Mouse (Mus musculus) kidney, postnatal 4 days (tissue): ENCODE results near the gene Scgb1b12.
"Not testable (repeated sequence)": the region's sequence is repeated elsewhere in the genome, so short reads cannot be mapped to it uniquely, and the experiment has no call there.

Experiments used
- DNase-seq, 2 experiments: peaks; one replicate each; pipeline ENCODE4 v3.0.0; 2021; ENCODE audit warnings: mixed read lengths in 2 of 2

Gene Scgb1b12

GRCm38 (mm10) chr7:32333882-32334281 lies at the start of gene Scgb1b12:
Gene Scgb1b12 (plus strand): TSS chr7:32334182.
- DNase-seq = not testable (repeated sequence)

GRCm38 (mm10) chr7:32327145-32327544 lies 6.8 kb upstream of the Scgb1b12 start, which contains the start of gene Scgb2b12:
Gene Scgb2b12 (minus strand): TSS chr7:32327245.
- DNase-seq = not testable (repeated sequence)
